Mouse (Mus musculus): ENCODE measurements around the gene Snapc2. TPM values are rescaled to one million over a fixed set of nuclear protein-coding genes. Genes with fewer than 3 reads are reported as not detected.

The Snapc2 gene
- 71.6 and 72.2 TPM in 2 replicates for polyA plus RNA-seq (2015; fragmentation: Nextera tagmentation; extraction: Ambion mirVana)

DNA sequence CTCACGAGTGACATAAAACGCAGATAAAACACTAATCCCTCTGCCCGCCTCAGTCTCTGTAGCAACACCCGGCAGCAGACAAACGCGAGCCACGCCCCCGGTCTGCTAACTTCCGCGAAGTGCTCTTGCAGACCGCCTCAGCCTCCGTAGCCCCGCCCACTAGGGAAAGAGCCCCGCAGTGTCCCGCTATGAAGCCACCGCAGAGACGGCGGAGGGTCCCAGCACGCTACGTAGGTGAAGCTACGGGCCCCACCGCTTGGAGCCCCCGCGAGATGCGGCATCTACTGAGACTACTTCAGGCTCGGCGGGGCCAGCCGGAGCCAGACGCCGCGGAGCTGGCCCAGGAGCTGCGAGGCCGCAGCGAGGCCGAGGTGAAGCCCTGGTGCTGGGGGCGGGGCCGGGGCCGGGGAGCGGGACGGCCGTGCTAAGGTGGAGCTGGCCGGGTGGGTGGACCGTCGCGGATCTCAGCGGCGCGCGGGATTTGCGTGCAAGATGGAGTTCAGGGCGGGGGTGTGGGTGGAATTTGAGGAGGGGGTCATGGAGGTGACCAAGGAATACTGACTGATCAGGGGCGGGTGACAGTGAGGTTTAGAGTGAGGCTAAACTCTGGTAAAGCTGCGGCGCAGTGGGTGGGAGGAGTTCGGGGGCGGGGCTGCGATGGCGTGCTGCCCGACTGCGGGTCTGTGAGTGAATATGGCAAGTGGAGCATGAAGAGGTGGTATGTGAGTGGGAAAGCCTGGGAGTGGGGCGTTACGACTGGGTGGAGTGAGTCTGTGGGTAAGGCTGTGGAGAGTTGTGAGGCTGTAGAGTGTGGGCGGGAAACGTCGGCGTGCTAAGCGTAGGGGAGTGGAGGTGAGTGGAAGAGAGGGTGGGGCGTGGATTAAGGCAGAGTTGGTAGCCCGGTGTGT lies at the start of gene Snapc2:
TSS of gene Snapc2 (plus strand) at position 147 of the 908 bp plus-strand sequence.
- H3K9ac ChIP-seq (ENCODE audit: low read depth, low read length) = peak within 1 kb of the TSS; percentile 98
- no peaks in the 10 kb centered on the region for H3K9me3 ChIP-seq (ENCODE audit: control insufficient read depth, low read length)
- H3K27ac ChIP-seq (ENCODE audit: low read depth, low read length) = peak within 1 kb of the TSS; percentile 97
- H3K27me3 ChIP-seq (replicated peaks; ENCODE audit: control insufficient read depth, insufficient read depth, low read length) = no peaks in the 10 kb centered on the region
- peak; percentile 88 for ATAC-seq
- under 1% methylated on average over 69 of the region's 69 CpGs for WGBS
- H3K4me3 ChIP-seq (ENCODE audit: low read length) = peak within 1 kb of the TSS; percentile 98
- H3K36me3 ChIP-seq (ENCODE audit: control insufficient read depth, insufficient read depth, low read length) = peaks cover 27% of the 10 kb centered on the region
- H3K4me1 ChIP-seq (ENCODE audit: control insufficient read depth, insufficient read depth, low read depth, low read length) = peaks cover 31% of the 10 kb centered on the region
- peak within 1 kb of the TSS; percentile 59 for H3K4me2 ChIP-seq (ENCODE audit: low read length)

DNA sequence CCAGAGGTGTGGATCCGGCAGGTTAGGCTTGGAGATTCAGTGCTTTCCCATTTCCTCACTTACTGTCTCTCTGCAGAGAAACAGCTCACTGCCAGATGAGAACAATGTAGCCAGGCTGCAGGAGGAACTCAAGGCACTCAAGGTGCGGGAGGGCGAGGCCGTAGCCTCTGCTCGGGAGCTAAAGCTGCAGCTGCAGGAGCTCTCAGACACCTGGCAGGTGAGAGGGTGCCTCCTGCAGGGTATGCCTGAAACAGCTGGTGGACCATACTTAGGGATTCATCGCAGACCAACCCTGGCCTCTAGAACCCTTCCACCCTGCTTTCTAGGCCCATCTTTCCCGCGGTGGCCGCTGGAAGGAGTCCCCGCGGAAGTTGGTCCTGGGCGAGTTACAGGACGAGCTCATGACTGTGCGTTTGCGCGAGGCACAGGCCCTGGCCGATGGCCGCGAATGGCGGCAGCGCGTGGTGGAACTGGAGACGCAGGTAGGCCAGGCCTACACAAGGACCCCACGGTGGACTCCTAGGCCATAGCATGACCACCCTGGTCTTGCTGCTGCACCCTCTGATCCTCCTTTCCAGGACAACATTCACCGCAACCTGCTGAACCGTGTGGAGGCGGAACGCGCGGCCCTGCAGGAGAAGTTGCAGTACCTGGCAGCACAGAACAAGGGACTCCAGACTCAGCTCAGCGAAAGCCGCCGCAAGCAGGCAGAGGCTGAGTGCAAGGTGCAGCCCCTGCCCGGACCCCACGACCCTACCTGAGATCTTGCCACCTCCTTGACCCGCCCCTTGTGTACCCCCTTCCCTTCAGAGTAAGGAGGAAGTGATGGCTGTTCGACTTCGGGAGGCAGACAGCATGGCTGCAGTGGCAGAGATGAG lies 47.4 kb upstream of the Snapc2 start:
- no peaks in the 10 kb centered on the region for H3K27me3 ChIP-seq (replicated peaks; ENCODE audit: control insufficient read depth, insufficient read depth, low read length)
- no peak overlapping the region for H3K4me2 ChIP-seq (ENCODE audit: low read length)
- peak overlapping the region; percentile 8; the same call in 1 of the 2 replicates for H3K9ac ChIP-seq (ENCODE audit: low read depth, low read length)
- 26% methylated on average over 37 of the region's 38 CpGs for WGBS
- H3K4me3 ChIP-seq (ENCODE audit: low read length) = no peak overlapping the region
- H3K4me1 ChIP-seq (ENCODE audit: control insufficient read depth, insufficient read depth, low read depth, low read length) = peaks cover 3% of the 10 kb centered on the region
- ATAC-seq = no peak
- no peak overlapping the region for H3K27ac ChIP-seq (ENCODE audit: low read depth, low read length)
- H3K36me3 ChIP-seq (ENCODE audit: control insufficient read depth, insufficient read depth, low read length) = peaks cover 33% of the 10 kb centered on the region
- no peaks in the 10 kb centered on the region; the same call in 1 of the 2 replicates for H3K9me3 ChIP-seq (ENCODE audit: control insufficient read depth, low read length)

DNA sequence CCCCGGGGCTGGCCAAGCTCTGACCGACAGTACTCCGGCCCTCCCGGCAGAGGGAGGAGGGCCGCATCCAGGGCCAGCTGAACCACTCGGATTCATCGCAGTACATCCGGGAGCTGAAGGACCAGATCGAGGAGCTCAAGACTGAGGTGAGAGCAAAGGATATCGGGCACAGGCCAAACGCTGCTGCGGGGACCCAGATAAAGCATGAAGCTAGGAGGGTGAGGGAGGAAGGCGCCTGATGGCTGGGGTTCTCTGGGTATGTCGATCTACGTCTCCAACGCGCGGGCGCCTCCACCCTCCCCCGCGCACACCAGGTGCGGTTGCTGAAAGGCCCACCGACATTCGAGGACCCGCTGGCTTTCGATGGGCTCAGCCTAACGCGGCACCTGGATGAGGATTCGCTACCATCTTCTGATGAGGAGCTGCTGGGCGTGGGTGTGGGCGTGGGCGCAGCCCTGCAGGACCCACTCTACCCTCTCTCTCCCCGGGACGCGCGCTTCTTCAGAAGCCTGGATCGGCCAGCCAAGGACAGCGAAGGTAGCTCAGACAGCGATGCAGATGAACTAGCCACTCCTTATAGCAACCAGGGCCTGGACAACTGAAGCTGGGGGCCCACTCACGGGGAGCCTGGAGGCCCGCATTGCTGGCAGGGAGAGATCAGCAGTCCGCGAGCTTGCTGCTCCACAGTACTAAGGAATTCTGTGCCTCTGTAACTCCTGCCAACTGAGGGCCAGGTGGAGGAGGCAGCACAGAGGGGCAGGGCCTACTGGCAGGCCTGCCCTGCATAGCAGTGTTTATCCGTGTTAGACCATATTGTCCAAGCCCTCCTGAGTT lies 46.5 kb upstream of the Snapc2 start:
- no peaks in the 10 kb centered on the region for H3K27me3 ChIP-seq (replicated peaks; ENCODE audit: control insufficient read depth, insufficient read depth, low read length)
- H3K9me3 ChIP-seq (ENCODE audit: control insufficient read depth, low read length) = no peaks in the 10 kb centered on the region; the same call in 1 of the 2 replicates
- 16% methylated on average over 43 of the region's 44 CpGs for WGBS
- ATAC-seq = peak; percentile 5; the same call in 1 of the 2 replicates
- H3K9ac ChIP-seq (ENCODE audit: low read depth, low read length) = peak overlapping the region; percentile 29
- no peak overlapping the region for H3K4me2 ChIP-seq (ENCODE audit: low read length)
- peaks cover 3% of the 10 kb centered on the region for H3K4me1 ChIP-seq (ENCODE audit: control insufficient read depth, insufficient read depth, low read depth, low read length)
- H3K36me3 ChIP-seq (ENCODE audit: control insufficient read depth, insufficient read depth, low read length) = peaks cover 37% of the 10 kb centered on the region
- no peak overlapping the region for H3K4me3 ChIP-seq (ENCODE audit: low read length)
- no peak overlapping the region for H3K27ac ChIP-seq (ENCODE audit: low read depth, low read length)

- no peak overlapping the region for H3K9ac ChIP-seq (ENCODE audit: low read depth, low read length)
- H3K4me2 ChIP-seq (ENCODE audit: low read length) = no peak overlapping the region
- H3K27me3 ChIP-seq (replicated peaks; ENCODE audit: control insufficient read depth, insufficient read depth, low read length) = no peaks in the 10 kb centered on the region
- peaks cover 3% of the 10 kb centered on the region for H3K4me1 ChIP-seq (ENCODE audit: control insufficient read depth, insufficient read depth, low read depth, low read length)
- no peaks in the 10 kb centered on the region; the same call in 1 of the 2 replicates for H3K9me3 ChIP-seq (ENCODE audit: control insufficient read depth, low read length)
- 61% methylated on average over 2 of the region's 2 CpGs for WGBS
- no peak overlapping the region for H3K27ac ChIP-seq (ENCODE audit: low read depth, low read length)
- peaks cover 37% of the 10 kb centered on the region for H3K36me3 ChIP-seq (ENCODE audit: control insufficient read depth, insufficient read depth, low read length)
- no peak for ATAC-seq
- no peak overlapping the region for H3K4me3 ChIP-seq (ENCODE audit: low read length)
Observed at GRCm38 (mm10) chr8:4207016-4207350, 45.9 kb upstream of the Snapc2 start.

DNA sequence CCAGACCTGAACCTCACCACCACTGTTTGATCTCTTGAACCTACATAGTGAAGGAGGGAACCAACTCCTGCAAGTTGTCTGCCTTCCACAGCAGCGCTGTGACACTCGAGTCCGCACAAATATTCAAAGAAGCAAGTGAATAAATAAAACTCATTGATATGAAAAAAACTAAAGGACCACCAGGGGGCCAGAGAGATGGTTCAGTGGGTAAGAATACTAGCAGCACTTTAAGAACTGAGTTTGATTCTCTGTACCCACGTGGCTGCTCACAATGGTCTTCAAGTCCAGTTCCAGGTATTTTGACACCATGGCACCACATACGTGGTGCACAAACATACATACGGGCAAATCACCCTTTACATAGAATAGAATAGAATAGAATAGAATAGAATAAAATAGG lies 41.8 kb upstream of the Snapc2 start:
- Histone ChIP-seq H3K4me2 (ENCODE audit: low read length) (no peak overlapping the region), H3K4me3 (ENCODE audit: low read length) (no peak overlapping the region), H3K4me1 (ENCODE audit: control insufficient read depth, insufficient read depth, low read depth, low read length) (peaks cover 32% of the 10 kb centered on the region), H3K9ac (ENCODE audit: low read depth, low read length) (no peak overlapping the region), H3K36me3 (ENCODE audit: control insufficient read depth, insufficient read depth, low read length) (peaks cover 20% of the 10 kb centered on the region), H3K27me3 (replicated peaks; ENCODE audit: control insufficient read depth, insufficient read depth, low read length) (no peaks in the 10 kb centered on the region), H3K27ac (ENCODE audit: low read depth, low read length) (no peak overlapping the region), H3K9me3 (ENCODE audit: control insufficient read depth, low read length) (no peaks in the 10 kb centered on the region; the same call in 1 of the 2 replicates)
- no peak for ATAC-seq
- WGBS = 70% methylated on average over 6 of the region's 6 CpGs

DNA sequence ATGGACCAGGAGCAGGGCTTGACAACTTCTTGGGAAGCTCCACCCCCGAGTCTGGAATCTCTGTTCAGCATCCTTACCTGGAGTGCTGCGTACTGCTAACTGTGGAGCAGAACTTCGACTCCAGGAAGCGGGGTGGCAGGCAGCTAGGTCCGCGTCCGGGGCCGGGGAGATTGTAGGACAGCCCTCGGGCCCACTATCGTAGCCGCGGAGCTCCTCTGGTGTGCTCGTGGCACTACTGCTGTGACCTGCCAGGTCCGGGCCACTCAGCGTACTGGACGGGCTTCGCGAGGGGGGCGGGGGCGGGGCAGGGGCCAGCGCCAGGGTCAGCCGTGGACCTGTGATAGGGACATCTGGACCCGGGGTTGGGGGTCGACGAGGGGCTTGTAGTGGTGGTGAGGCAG lies 40.1 kb upstream of the Snapc2 start:
- H3K9ac ChIP-seq (ENCODE audit: low read depth, low read length) = peak overlapping the region; percentile 64
- H3K4me3 ChIP-seq (ENCODE audit: low read length) = peak overlapping the region; percentile 43
- H3K4me2 ChIP-seq (ENCODE audit: low read length) = peak overlapping the region; percentile 93
- H3K27ac ChIP-seq (ENCODE audit: low read depth, low read length) = peak overlapping the region; percentile 44
- H3K4me1 ChIP-seq (ENCODE audit: control insufficient read depth, insufficient read depth, low read depth, low read length) = peaks cover 34% of the 10 kb centered on the region
- H3K9me3 ChIP-seq (ENCODE audit: control insufficient read depth, low read length) = no peaks in the 10 kb centered on the region; the same call in 1 of the 2 replicates
- no peaks in the 10 kb centered on the region for H3K27me3 ChIP-seq (replicated peaks; ENCODE audit: control insufficient read depth, insufficient read depth, low read length)
- peak; percentile 0; the same call in 1 of the 2 replicates for ATAC-seq
- WGBS = 2% methylated on average over 23 of the region's 25 CpGs
- peaks cover 20% of the 10 kb centered on the region for H3K36me3 ChIP-seq (ENCODE audit: control insufficient read depth, insufficient read depth, low read length)

DNA sequence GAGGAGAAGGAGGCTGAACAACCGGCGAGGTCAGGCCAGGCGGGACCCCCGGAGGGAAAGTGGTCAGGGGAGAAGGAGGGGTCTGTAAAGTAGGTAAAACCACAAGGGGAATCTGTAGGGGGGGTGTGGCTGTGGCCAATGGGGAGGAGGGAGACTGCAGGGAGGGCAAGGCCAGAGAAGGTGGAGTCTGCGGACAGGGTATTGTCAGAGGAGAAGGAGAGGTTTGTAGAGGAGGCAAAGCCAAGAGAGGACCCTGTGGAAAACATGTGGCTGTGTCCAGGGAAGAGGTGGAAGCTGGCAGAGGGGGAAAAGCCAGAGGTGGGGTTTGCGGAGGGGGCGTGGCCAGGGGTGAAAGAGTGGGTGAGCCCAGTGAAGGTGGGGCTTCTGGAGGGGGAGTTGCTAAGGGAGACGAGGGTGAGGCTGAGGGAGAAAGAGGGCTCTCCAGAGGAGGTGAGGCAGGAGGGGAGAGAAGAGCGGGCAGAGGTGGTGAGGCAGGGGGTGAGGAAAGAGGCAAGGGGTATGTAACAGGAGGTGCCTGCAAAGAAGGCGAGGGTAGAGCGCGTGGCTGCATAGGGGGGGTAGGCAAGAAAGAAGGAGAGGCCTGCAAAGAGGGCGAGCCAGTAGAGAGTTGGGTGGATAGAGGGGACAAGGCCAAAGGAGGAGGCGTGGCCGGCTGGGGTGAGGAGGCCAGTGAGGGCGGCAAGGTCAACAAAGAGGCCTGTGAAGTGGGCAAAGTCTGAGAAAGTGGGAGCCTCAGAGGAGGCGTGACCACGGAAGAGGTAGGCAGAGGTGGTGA lies 39.5 kb upstream of the Snapc2 start:
- peak; percentile 9 for ATAC-seq
- Histone ChIP-seq H3K9me3 (ENCODE audit: control insufficient read depth, low read length) (no peaks in the 10 kb centered on the region; the same call in 1 of the 2 replicates), H3K4me1 (ENCODE audit: control insufficient read depth, insufficient read depth, low read depth, low read length) (peaks cover 35% of the 10 kb centered on the region), H3K36me3 (ENCODE audit: control insufficient read depth, insufficient read depth, low read length) (peaks cover 20% of the 10 kb centered on the region), H3K27ac (ENCODE audit: low read depth, low read length) (peak overlapping the region; percentile 44), H3K27me3 (replicated peaks; ENCODE audit: control insufficient read depth, insufficient read depth, low read length) (no peaks in the 10 kb centered on the region), H3K4me3 (ENCODE audit: low read length) (peak overlapping the region; percentile 43), H3K9ac (ENCODE audit: low read depth, low read length) (peak overlapping the region; percentile 64), H3K4me2 (ENCODE audit: low read length) (peak overlapping the region; percentile 93)
- 5% methylated on average over 18 of the region's 18 CpGs for WGBS
